Mouse (Mus musculus) midbrain, embryonic 13.5 days (tissue): ENCODE data around the gene P4htm. TPM values are rescaled to one million over a fixed set of nuclear protein-coding genes. Genes with fewer than 3 reads are reported as not detected.

Experiments
- ATAC-seq: fragments of 200-750 bp; cut with Nextera tagmentation; 2 replicates; pipeline ENCODE4 v1.8.0; 2017; ENCODE audit warnings: mild to moderate bottlenecking, moderate TSS enrichment, moderate library complexity
- H3K27ac ChIP-seq: fragments of 300-500 bp; sonication (generic); 2 replicates; pipeline ENCODE4 v1.5.1; 2015; ENCODE audit warnings: inconsistent platforms, mild to moderate bottlenecking, moderate library complexity
- H3K27me3 ChIP-seq: fragments of 300-500 bp; sonication (generic); 2 replicates; pipeline ENCODE4 v1.6.1; 2015; ENCODE audit warnings: mild to moderate bottlenecking, inconsistent platforms
- H3K36me3 ChIP-seq: fragments of 300-500 bp; sonication (generic); 2 replicates; pipeline ENCODE4 v1.6.1; 2015; ENCODE audit warnings: mild to moderate bottlenecking, inconsistent platforms
- H3K4me1 ChIP-seq: fragments of 300-500 bp; sonication (generic); replicated peaks from 2 replicates; pipeline ENCODE4 v1.6.1; 2015; ENCODE audit warnings: inconsistent platforms
- H3K4me2 ChIP-seq: fragments of 300-500 bp; sonication (generic); replicated peaks from 2 replicates; pipeline ENCODE4 v1.6.1; 2015; ENCODE audit warnings: moderate library complexity, mild to moderate bottlenecking, inconsistent platforms
- H3K4me3 ChIP-seq: fragments of 300-500 bp; sonication (generic); replicated peaks from 2 replicates; pipeline ENCODE4 v1.5.1; 2015; ENCODE audit warnings: mild to moderate bottlenecking, inconsistent platforms
- H3K9ac ChIP-seq: fragments of 300-500 bp; sonication (generic); replicated peaks from 2 replicates; pipeline ENCODE4 v1.6.1; 2015; ENCODE audit warnings: mild to moderate bottlenecking, inconsistent platforms
- H3K9me3 ChIP-seq: fragments of 300-500 bp; sonication (generic); 2 replicates; pipeline ENCODE4 v1.6.1; 2016; ENCODE audit warnings: mild to moderate bottlenecking, inconsistent platforms
- WGBS: fragments of 180-500 bp; shearing (Covaris S2); methylation state at CpG from one replicate; pipeline ENCODE4 v1.1.7; 2015; 5-methylcytosine and 5-hydroxymethylcytosine counted together
- polyA plus RNA-seq: library from polyadenylated mRNA; unstranded; fragments of >200 nt; fragmentation: Nextera tagmentation; extraction: Ambion mirVana; gene quantifications from 2 replicates; pipeline ENCODE4 v1.2.1, GENCODE M21; 2015

Gene P4htm
- polyA plus RNA-seq: 24.6 and 27.7 TPM in 2 replicates

GRCm38 (mm10) chr9:108596998-108597764, at the start of gene P4htm:
TSS of gene P4htm (minus strand) at chr9:108597667.
- Histone ChIP-seq H3K4me3 (peak within 1 kb of the TSS; percentile 62), H3K36me3 (peaks cover 13% of the 10 kb centered on the region; the same call in 1 of the 2 replicates), H3K4me1 (peaks cover 16% of the 10 kb centered on the region), H3K27ac (peak within 1 kb of the TSS; percentile 74), H3K4me2 (peak within 1 kb of the TSS; percentile 88), H3K27me3 (no peaks in the 10 kb centered on the region), H3K9me3 (no peaks in the 10 kb centered on the region), H3K9ac (peak within 1 kb of the TSS; percentile 80)
- ATAC-seq: peak; percentile 92
- 2% methylated on average over 69 of the region's 69 CpGs for WGBS

GRCm38 (mm10) chr9:108639825-108640224, 42.4 kb upstream of the P4htm start:
- no peak for ATAC-seq
- Histone ChIP-seq H3K4me2 (no peak overlapping the region), H3K4me1 (no peaks in the 10 kb centered on the region), H3K4me3 (no peak overlapping the region), H3K36me3 (peaks cover 28% of the 10 kb centered on the region), H3K9me3 (no peaks in the 10 kb centered on the region), H3K9ac (no peak overlapping the region), H3K27ac (no peak overlapping the region), H3K27me3 (no peaks in the 10 kb centered on the region)
- WGBS: 90% methylated on average over 2 of the region's 2 CpGs

- H3K27me3 ChIP-seq: no peaks in the 10 kb centered on the region
Measured at GRCm38 (mm10) chr9:108635415-108635814, 37.9 kb upstream of the P4htm start.

GRCm38 (mm10) chr9:108633846-108634245, 36.4 kb upstream of the P4htm start:
- peaks cover 7% of the 10 kb centered on the region for H3K36me3 ChIP-seq
- H3K27me3 ChIP-seq: no peaks in the 10 kb centered on the region
- H3K4me3 ChIP-seq: no peak overlapping the region
- H3K4me1 ChIP-seq: no peaks in the 10 kb centered on the region
- H3K9me3 ChIP-seq: no peaks in the 10 kb centered on the region
- WGBS: 73% methylated on average over 2 of the region's 2 CpGs
- no peak overlapping the region for H3K9ac ChIP-seq
- H3K27ac ChIP-seq: no peak overlapping the region
- H3K4me2 ChIP-seq: no peak overlapping the region
- ATAC-seq: no peak

More at GRCm38 (mm10) chr9:108635415-108635814, 37.9 kb upstream of the P4htm start:
- no peaks in the 10 kb centered on the region for H3K4me1 ChIP-seq
- peaks cover 12% of the 10 kb centered on the region for H3K36me3 ChIP-seq
- no peak for ATAC-seq
- no peak overlapping the region for H3K4me3 ChIP-seq
- H3K4me2 ChIP-seq: no peak overlapping the region
- H3K9me3 ChIP-seq: no peaks in the 10 kb centered on the region
- WGBS: 86% methylated on average over 2 of the region's 2 CpGs
- no peak overlapping the region for H3K9ac ChIP-seq
- no peak overlapping the region for H3K27ac ChIP-seq

GRCm38 (mm10) chr9:108632375-108632774, 34.9 kb upstream of the P4htm start:
- Histone ChIP-seq H3K4me1 (no peaks in the 10 kb centered on the region), H3K4me2 (no peak overlapping the region), H3K36me3 (peaks cover 10% of the 10 kb centered on the region), H3K27me3 (no peaks in the 10 kb centered on the region), H3K27ac (no peak overlapping the region), H3K4me3 (no peak overlapping the region), H3K9me3 (no peaks in the 10 kb centered on the region), H3K9ac (no peak overlapping the region)
- WGBS: 93% methylated on average over 5 of the region's 5 CpGs
- ATAC-seq: no peak

- no peak for ATAC-seq
- WGBS: 93% methylated on average over 5 of the region's 5 CpGs
Measured at GRCm38 (mm10) chr9:108631631-108632256, 34.3 kb upstream of the P4htm start.

GRCm38 (mm10) chr9:108630683-108631082, 33.2 kb upstream of the P4htm start:
- Histone ChIP-seq H3K36me3 (peaks cover 15% of the 10 kb centered on the region), H3K27me3 (no peaks in the 10 kb centered on the region), H3K4me3 (no peak overlapping the region), H3K4me1 (no peaks in the 10 kb centered on the region), H3K27ac (no peak overlapping the region), H3K9me3 (no peaks in the 10 kb centered on the region), H3K4me2 (no peak overlapping the region), H3K9ac (no peak overlapping the region)
- no peak for ATAC-seq
- 94% methylated on average over 1 of the region's 1 CpGs for WGBS

More at GRCm38 (mm10) chr9:108631631-108632256, 34.3 kb upstream of the P4htm start:
- H3K27ac ChIP-seq: no peak overlapping the region
- H3K4me3 ChIP-seq: no peak overlapping the region
- no peaks in the 10 kb centered on the region for H3K4me1 ChIP-seq
- H3K9me3 ChIP-seq: no peaks in the 10 kb centered on the region
- H3K36me3 ChIP-seq: peaks cover 11% of the 10 kb centered on the region
- no peaks in the 10 kb centered on the region for H3K27me3 ChIP-seq
- H3K9ac ChIP-seq: no peak overlapping the region
- H3K4me2 ChIP-seq: no peak overlapping the region

GRCm38 (mm10) chr9:108628141-108628540, 30.7 kb upstream of the P4htm start:
- Histone ChIP-seq H3K4me3 (no peak overlapping the region), H3K27me3 (no peaks in the 10 kb centered on the region), H3K9ac (no peak overlapping the region), H3K36me3 (peaks cover 18% of the 10 kb centered on the region), H3K4me2 (no peak overlapping the region), H3K4me1 (no peaks in the 10 kb centered on the region), H3K27ac (no peak overlapping the region), H3K9me3 (no peaks in the 10 kb centered on the region)
- 85% methylated on average over 4 of the region's 4 CpGs for WGBS
- ATAC-seq: no peak

GRCm38 (mm10) chr9:108626498-108626897, 29.0 kb upstream of the P4htm start:
- Histone ChIP-seq H3K4me3 (no peak overlapping the region), H3K9me3 (no peaks in the 10 kb centered on the region), H3K9ac (no peak overlapping the region), H3K27ac (no peak overlapping the region), H3K27me3 (no peaks in the 10 kb centered on the region), H3K4me1 (no peaks in the 10 kb centered on the region), H3K4me2 (no peak overlapping the region), H3K36me3 (peaks cover 16% of the 10 kb centered on the region)
- ATAC-seq: no peak
- WGBS: 95% methylated on average over 2 of the region's 2 CpGs

- 91% methylated on average over 1 of the region's 1 CpGs for WGBS
- no peaks in the 10 kb centered on the region for H3K4me1 ChIP-seq
Measured at GRCm38 (mm10) chr9:108617301-108617700, 19.8 kb upstream of the P4htm start.

GRCm38 (mm10) chr9:108611488-108611887, 14.0 kb upstream of the P4htm start:
- Histone ChIP-seq H3K27me3 (no peaks in the 10 kb centered on the region), H3K4me3 (no peak overlapping the region), H3K9ac (no peak overlapping the region), H3K4me2 (no peak overlapping the region), H3K36me3 (peaks cover 91% of the 10 kb centered on the region), H3K9me3 (no peaks in the 10 kb centered on the region), H3K27ac (no peak overlapping the region), H3K4me1 (no peaks in the 10 kb centered on the region)
- no peak for ATAC-seq
- 96% methylated on average over 10 of the region's 10 CpGs for WGBS

More at GRCm38 (mm10) chr9:108617301-108617700, 19.8 kb upstream of the P4htm start:
- Histone ChIP-seq H3K36me3 (peaks cover 69% of the 10 kb centered on the region), H3K4me2 (no peak overlapping the region), H3K27ac (no peak overlapping the region), H3K4me3 (no peak overlapping the region), H3K27me3 (no peaks in the 10 kb centered on the region), H3K9me3 (no peaks in the 10 kb centered on the region), H3K9ac (no peak overlapping the region)
- ATAC-seq: no peak

- Histone ChIP-seq H3K27ac (no peak overlapping the region), H3K4me1 (no peaks in the 10 kb centered on the region), H3K9me3 (no peaks in the 10 kb centered on the region), H3K9ac (no peak overlapping the region), H3K36me3 (peaks cover 94% of the 10 kb centered on the region), H3K27me3 (no peaks in the 10 kb centered on the region), H3K4me2 (no peak overlapping the region), H3K4me3 (no peak overlapping the region)
- 95% methylated on average over 4 of the region's 4 CpGs for WGBS
- ATAC-seq: no peak
Measured at GRCm38 (mm10) chr9:108608889-108609288, 11.4 kb upstream of the P4htm start.
